Comparison of ENCODE assay signal across 23 mouse cellular contexts in genomic region chr5:111008431-111008830, GRCm38 (mm10).
DNase-seq lines count a peak whose midpoint lies in the region; ATAC-seq lines count a peak whose summit lies in the region.
"Had no signal": no experiment of that assay in that cellular context is flagged by ENCODE, and none has a peak within 500 bp of the region (broad histone marks: within the 10 kb centered on the region; RNA-seq: fewer than 3 reads in every experiment).

No protein-coding gene starts in this region.

- no peak overlapping the region for H3K4me2 ChIP-seq in embryonic facial prominence, embryonic 13.5 days
- H3K4me2 ChIP-seq in limb, embryonic 13.5 days (replicated peaks): no peak overlapping the region
- H3K4me2 ChIP-seq in embryonic facial prominence, embryonic 14.5 days (ENCODE audit: low read depth, low read length): no peak overlapping the region
- H3K4me2 ChIP-seq: heart, embryonic 12.5 days; heart, embryonic 15.5 days; hindbrain, embryonic 14.5 days had no signal

- DNase-seq in embryonic facial prominence, embryonic 10.5 days (ENCODE audit: low spot score): no peak
- peak; percentile 57 for DNase-seq in gastrocnemius, adult 18-20 months (ENCODE audit: low spot score)
- no peak for DNase-seq in gastrocnemius, postnatal 4 days (ENCODE audit: low spot score in 2 of 2)
- no peak for DNase-seq in limb, embryonic 10.5 days (ENCODE audit: low spot score)
- DNase-seq in embryonic facial prominence, embryonic 14.5 days (ENCODE audit: low spot score): no peak
- DNase-seq: adrenal gland, adult 8-10 months; adrenal gland, postnatal 25 days; embryo, embryonic 11 days; heart, adult 18-20 months; heart, postnatal 10 days; heart, postnatal 36 days; kidney, adult 18-20 months had no signal

- no peak for ATAC-seq in embryonic facial prominence, embryonic 13.5 days (ENCODE audit: insufficient number of reproducible peaks, insufficient read depth, low FRiP score, low TSS enrichment, low read depth)
- ATAC-seq in limb, embryonic 13.5 days (ENCODE audit: low FRiP score, low read depth): no peak
- ATAC-seq in embryonic facial prominence, embryonic 14.5 days (ENCODE audit: low read depth): no peak
- no peak for ATAC-seq in erythroblast, adult 5-6 weeks (replicated peaks; ENCODE audit: low FRiP score, poor library complexity, severe bottlenecking)
- ATAC-seq: activated CD4-positive, CD25-positive, alpha-beta regulatory T cell, adult 4 months; hindbrain, postnatal 0 days; inflammation-experienced regulatory T-cells, adult 6 months; intestine, embryonic 16.5 days had no signal

- 0 out of 2 replicates have a peak, but pooled peaks cover 2% of the 10 kb centered on the region for H3K9me3 ChIP-seq in embryonic facial prominence, embryonic 13.5 days
- peaks cover 9% of the 10 kb centered on the region; the same call in 1 of the 2 replicates for H3K9me3 ChIP-seq in embryonic facial prominence, embryonic 10.5 days
- peaks cover 10% of the 10 kb centered on the region; the same call in 1 of the 2 replicates for H3K9me3 ChIP-seq in limb, embryonic 13.5 days
- H3K9me3 ChIP-seq in limb, embryonic 10.5 days (replicated peaks): peaks cover 7% of the 10 kb centered on the region; the same call in 1 of the 2 replicates
- H3K9me3 ChIP-seq in embryonic facial prominence, embryonic 14.5 days (ENCODE audit: control insufficient read depth, low read length): peaks cover 5% of the 10 kb centered on the region
- H3K9me3 ChIP-seq: heart, embryonic 15.5 days had no signal

- 0 out of 2 replicates have a peak overlapping the region, but pooled peaks have one; percentile 60 for H3K27ac ChIP-seq in embryonic facial prominence, embryonic 13.5 days
- H3K27ac ChIP-seq in embryonic facial prominence, embryonic 10.5 days (replicated peaks): no peak overlapping the region
- H3K27ac ChIP-seq in limb, embryonic 13.5 days: 0 out of 2 replicates have a peak overlapping the region, but pooled peaks have one; percentile 2
- no peak overlapping the region for H3K27ac ChIP-seq in limb, embryonic 10.5 days
- 0 out of 2 replicates have a peak overlapping the region, but pooled peaks have one; percentile 83 for H3K27ac ChIP-seq in embryonic facial prominence, embryonic 14.5 days (replicated peaks; ENCODE audit: low read depth, low read length)
- H3K27ac ChIP-seq: heart, embryonic 15.5 days; hindbrain, embryonic 10.5 days; hindbrain, embryonic 14.5 days; hindbrain, postnatal 0 days had no signal

- H3K4me3 ChIP-seq in embryonic facial prominence, embryonic 13.5 days: no peak overlapping the region
- no peak overlapping the region for H3K4me3 ChIP-seq in embryonic facial prominence, embryonic 10.5 days
- H3K4me3 ChIP-seq in limb, embryonic 13.5 days: no peak overlapping the region
- H3K4me3 ChIP-seq in limb, embryonic 10.5 days: no peak overlapping the region
- no peak overlapping the region for H3K4me3 ChIP-seq in embryonic facial prominence, embryonic 14.5 days (ENCODE audit: low read depth, low read length)
- H3K4me3 ChIP-seq: heart, embryonic 12.5 days; heart, embryonic 15.5 days; hindbrain, embryonic 10.5 days had no signal

- WGBS in embryonic facial prominence, embryonic 13.5 days: 73% methylated on average over 6 of the region's 6 CpGs
- WGBS in embryonic facial prominence, embryonic 10.5 days: 88% methylated on average over 6 of the region's 6 CpGs
- 72% methylated on average over 6 of the region's 6 CpGs for WGBS in limb, embryonic 13.5 days
- WGBS in limb, embryonic 10.5 days: 85% methylated on average over 6 of the region's 6 CpGs
- WGBS in embryonic facial prominence, embryonic 14.5 days: 76% methylated on average over 6 of the region's 6 CpGs

- H3K27me3 ChIP-seq in embryonic facial prominence, embryonic 13.5 days: no peaks in the 10 kb centered on the region
- no peaks in the 10 kb centered on the region for H3K27me3 ChIP-seq in embryonic facial prominence, embryonic 10.5 days (replicated peaks; ENCODE audit: low read depth, poor library complexity, severe bottlenecking)
- H3K27me3 ChIP-seq in limb, embryonic 13.5 days: no peaks in the 10 kb centered on the region
- no peaks in the 10 kb centered on the region for H3K27me3 ChIP-seq in limb, embryonic 10.5 days (ENCODE audit: low read depth, poor library complexity, severe bottlenecking)
- H3K27me3 ChIP-seq in embryonic facial prominence, embryonic 14.5 days (replicated peaks; ENCODE audit: control insufficient read depth, insufficient read depth, low read length): no peaks in the 10 kb centered on the region
- H3K27me3 ChIP-seq: heart, embryonic 12.5 days; heart, embryonic 15.5 days had no signal

- H3K36me3 ChIP-seq in embryonic facial prominence, embryonic 13.5 days: peaks cover 5% of the 10 kb centered on the region; the same call in 1 of the 2 replicates
- peaks cover 12% of the 10 kb centered on the region for H3K36me3 ChIP-seq in embryonic facial prominence, embryonic 10.5 days (replicated peaks)
- peaks cover 9% of the 10 kb centered on the region; the same call in 1 of the 2 replicates for H3K36me3 ChIP-seq in limb, embryonic 13.5 days
- H3K36me3 ChIP-seq in limb, embryonic 10.5 days: peaks cover 12% of the 10 kb centered on the region
- peaks cover 5% of the 10 kb centered on the region; the same call in 1 of the 2 replicates for H3K36me3 ChIP-seq in embryonic facial prominence, embryonic 14.5 days (ENCODE audit: control insufficient read depth, insufficient read depth, low read length)
- H3K36me3 ChIP-seq: heart, embryonic 15.5 days had no signal

- peaks cover 54% of the 10 kb centered on the region for H3K4me1 ChIP-seq in embryonic facial prominence, embryonic 13.5 days
- peaks cover 57% of the 10 kb centered on the region for H3K4me1 ChIP-seq in embryonic facial prominence, embryonic 10.5 days
- peaks cover 63% of the 10 kb centered on the region for H3K4me1 ChIP-seq in limb, embryonic 13.5 days
- H3K4me1 ChIP-seq in limb, embryonic 10.5 days: peaks cover 72% of the 10 kb centered on the region
- peaks cover 43% of the 10 kb centered on the region for H3K4me1 ChIP-seq in embryonic facial prominence, embryonic 14.5 days (ENCODE audit: control insufficient read depth, insufficient read depth, low read length)

- H3K9ac ChIP-seq in embryonic facial prominence, embryonic 13.5 days: no peak overlapping the region
- H3K9ac ChIP-seq in limb, embryonic 13.5 days: no peak overlapping the region
- H3K9ac ChIP-seq in embryonic facial prominence, embryonic 14.5 days (ENCODE audit: low read depth, low read length): no peak overlapping the region
- H3K9ac ChIP-seq: heart, embryonic 12.5 days; heart, embryonic 15.5 days; hindbrain, embryonic 14.5 days had no signal

Comparison
In these comparisons a context has a peak if more than half of its experiments do, and no peak if none do; other contexts are left out.
1. H3K27ac ChIP-seq: peak in embryonic facial prominence, embryonic 13.5 days (single experiment), limb, embryonic 13.5 days (single experiment) and embryonic facial prominence, embryonic 14.5 days (single experiment); none in embryonic facial prominence, embryonic 10.5 days (single experiment) and limb, embryonic 10.5 days (single experiment).